Mouse (Mus musculus): Measurements from ENCODE around the gene Otc. TPM values are rescaled to one million over a fixed set of nuclear protein-coding genes. Genes with fewer than 3 reads are reported as not detected.

The Otc gene
- total and polyA plus RNA-seq, 3 experiments: 0.12 TPM; not detected in 2

DNA sequence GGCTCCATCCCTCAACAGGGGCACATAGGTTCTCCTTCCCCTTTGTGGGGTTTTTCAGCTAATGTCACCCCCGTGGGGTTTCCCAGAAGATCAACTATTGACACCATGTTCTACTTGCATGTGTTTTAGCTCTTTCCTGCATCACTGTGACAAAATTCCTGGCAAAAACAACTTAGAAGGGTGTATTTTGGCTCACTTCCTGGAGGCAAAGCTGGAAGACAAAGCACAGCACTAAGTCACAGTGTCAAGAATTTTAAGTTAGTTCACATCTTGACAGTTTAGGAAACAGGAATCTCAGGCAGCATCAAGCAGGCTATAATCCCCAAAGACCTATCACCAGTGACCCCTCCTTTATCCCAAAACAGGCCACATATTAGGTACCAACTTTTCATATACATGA is 78.1 kb downstream of the Otc start:
- Histone ChIP-seq H3K4me3 (replicated peaks in 1 of 3; ENCODE audit: low read depth in 2 of 3, low read length in 2 of 3, poor library complexity in 1 of 3) (no peak overlapping the region), H3K27me3 (replicated peaks) (no peaks in the 10 kb centered on the region), H3K36me3 (replicated peaks in 1 of 2; ENCODE audit: control insufficient read depth in 1 of 2, insufficient read depth in 1 of 2, low read length in 1 of 2) (no peaks in the 10 kb centered on the region), H3K9ac (ENCODE audit: insufficient read depth, low read depth) (no peak overlapping the region), H3K4me1 (ENCODE audit: control insufficient read depth in 1 of 2, insufficient read depth in 2 of 2) (0 out of 4 replicates have a peak, but pooled peaks cover 0 to 3% of the 10 kb centered on the region in 2 experiments), H3K4me2 (ENCODE audit: insufficient read depth, low read depth, poor library complexity, severe bottlenecking) (no peak overlapping the region), H3K79me2 (replicated peaks; ENCODE audit: control insufficient read depth, extremely low read depth, insufficient read depth, poor library complexity, severe bottlenecking) (no peaks in the 10 kb centered on the region), H3K9me3 (replicated peaks; ENCODE audit: low read length) (no peaks in the 10 kb centered on the region), H3K27ac (ENCODE audit: insufficient read depth, low read depth) (no peak overlapping the region)
- TF ChIP-seq KAT2A (IDR thresholded peaks at IDR 0.05; ENCODE audit: insufficient replicate concordance, low read length) (no peak), MAX (IDR thresholded peaks at IDR 0.05; ENCODE audit: low read length) (no peak), BHLHE40 (IDR thresholded peaks at IDR 0.05; ENCODE audit: low read depth, low read length) (no peak), PAX5 (IDR thresholded peaks at IDR 0.05; ENCODE audit: low read length) (no peak), NELFE (IDR thresholded peaks at IDR 0.05; ENCODE audit: low read depth, low read length) (no peak), ZMIZ1 (IDR thresholded peaks at IDR 0.05; ENCODE audit: low read depth, low read length) (no peak)
- dilution Hi-C loops (cut with MboI; ENCODE audit: extremely low pct_ligation_motif_present, extremely low pct_unique_long_range_greater_than_20kb, low sequenced_read_pairs): no loop called here
- in situ Hi-C loops (cut with MboI; ENCODE audit: low pct_ligation_motif_present, low pct_unique_long_range_greater_than_20kb, low sequenced_read_pairs): no loop called here
- no peak for DNase-seq (ENCODE audit: extremely low read depth)

DNA sequence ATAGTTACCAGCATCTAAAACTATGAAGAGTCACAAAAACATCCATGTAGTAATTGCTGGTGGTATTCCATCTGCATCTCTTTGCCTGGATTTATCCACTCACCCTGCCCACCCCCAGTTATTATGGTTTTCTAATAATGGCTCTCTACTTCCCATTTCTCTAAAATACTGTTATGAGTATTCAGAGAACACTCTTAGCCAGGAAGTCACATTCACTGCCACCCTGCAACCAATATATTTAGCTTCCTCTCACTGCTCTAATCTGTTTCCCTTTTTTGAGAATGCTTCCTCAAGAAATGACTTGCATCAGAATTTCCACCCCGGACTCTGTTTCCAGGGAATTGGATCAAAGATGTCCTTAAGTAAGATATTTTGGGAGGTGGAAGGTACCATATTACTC is 79.6 kb downstream of the Otc start:
- Histone ChIP-seq H3K27me3 (replicated peaks) (no peaks in the 10 kb centered on the region), H3K79me2 (replicated peaks; ENCODE audit: control insufficient read depth, extremely low read depth, insufficient read depth, poor library complexity, severe bottlenecking) (no peaks in the 10 kb centered on the region), H3K27ac (ENCODE audit: insufficient read depth, low read depth) (no peak overlapping the region), H3K4me1 (ENCODE audit: control insufficient read depth in 1 of 2, insufficient read depth in 2 of 2) (0 out of 4 replicates have a peak, but pooled peaks cover 0 to 3% of the 10 kb centered on the region in 2 experiments), H3K36me3 (replicated peaks in 1 of 2; ENCODE audit: control insufficient read depth in 1 of 2, insufficient read depth in 1 of 2, low read length in 1 of 2) (no peaks in the 10 kb centered on the region), H3K4me2 (ENCODE audit: insufficient read depth, low read depth, poor library complexity, severe bottlenecking) (no peak overlapping the region), H3K4me3 (replicated peaks in 1 of 3; ENCODE audit: low read depth in 2 of 3, low read length in 2 of 3, poor library complexity in 1 of 3) (no peak overlapping the region), H3K9ac (ENCODE audit: insufficient read depth, low read depth) (no peak overlapping the region), H3K9me3 (replicated peaks; ENCODE audit: low read length) (no peaks in the 10 kb centered on the region)
- dilution Hi-C loops (cut with MboI; ENCODE audit: extremely low pct_ligation_motif_present, extremely low pct_unique_long_range_greater_than_20kb, low sequenced_read_pairs): no loop called here
- DNase-seq (ENCODE audit: extremely low read depth): no peak
- in situ Hi-C loops (cut with MboI; ENCODE audit: low pct_ligation_motif_present, low pct_unique_long_range_greater_than_20kb, low sequenced_read_pairs): no loop called here
- no peak for TF ChIP-seq EP300 (IDR thresholded peaks at IDR 0.05; ENCODE audit: low read length)
- no peak for TF ChIP-seq HCFC1 (IDR thresholded peaks at IDR 0.05; ENCODE audit: low read depth, low read length)
- no peak for TF ChIP-seq MAFK (IDR thresholded peaks at IDR 0.05; ENCODE audit: insufficient replicate concordance, low read length)
- TF ChIP-seq MAZ (IDR thresholded peaks at IDR 0.05; ENCODE audit: low read depth, low read length): no peak
- TF ChIP-seq SIN3A (IDR thresholded peaks at IDR 0.05; ENCODE audit: low read length): no peak
- no peak for TF ChIP-seq MYC (IDR thresholded peaks at IDR 0.05; ENCODE audit: low read depth, low read length)
- no peak for TF ChIP-seq USF1 (IDR thresholded peaks at IDR 0.05; ENCODE audit: low read depth, low read length)
- TF ChIP-seq UBTF (IDR thresholded peaks at IDR 0.05; ENCODE audit: low read depth, low read length): no peak
- no peak for TF ChIP-seq BHLHE40 (IDR thresholded peaks at IDR 0.05; ENCODE audit: low read depth, low read length)
- TF ChIP-seq ZKSCAN1 (IDR thresholded peaks at IDR 0.05; ENCODE audit: borderline replicate concordance, low read depth, low read length): no peak
- no peak for TF ChIP-seq ELF1 (IDR thresholded peaks at IDR 0.05; ENCODE audit: low read depth, low read length)
- TF ChIP-seq JUND (conservative IDR thresholded peaks at IDR 0.05; ENCODE audit: low read depth, low read length): no peak
- no peak for TF ChIP-seq KAT2A (IDR thresholded peaks at IDR 0.05; ENCODE audit: insufficient replicate concordance, low read length)
- TF ChIP-seq PAX5 (IDR thresholded peaks at IDR 0.05; ENCODE audit: low read length): no peak
- no peak for TF ChIP-seq GABPA (IDR thresholded peaks at IDR 0.05; ENCODE audit: insufficient replicate concordance, low read depth, low read length)
- TF ChIP-seq SMC3 (IDR thresholded peaks at IDR 0.05; ENCODE audit: low read depth, low read length): no peak
- TF ChIP-seq USF2 (conservative IDR thresholded peaks at IDR 0.05; ENCODE audit: low read depth, low read length): no peak
- TF ChIP-seq TCF12 (IDR thresholded peaks at IDR 0.05; ENCODE audit: low read depth, low read length): no peak
- TF ChIP-seq JUN (IDR thresholded peaks at IDR 0.05; ENCODE audit: insufficient read depth, low read depth, low read length): no peak
- TF ChIP-seq CTCF (conservative IDR thresholded peaks at IDR 0.05 in 1 of 2, IDR thresholded peaks at IDR 0.05 in 1 of 2; ENCODE audit: low read depth in 2 of 2, low read length in 2 of 2): no peak
